Mouse (Mus musculus) kidney, adult 2 months (tissue): ENCODE measurements at regions not wholly inside any gene's neighbourhood (a gene's known extent, or its start where the extent isn't known, plus 50 kb on each side); places are given as distances from the start of the nearest gene placed in this dataset.

Experiments
- CTCF ChIP-seq: fragments of 200-500 bp; conservative IDR thresholded peaks from 2 replicates; pipeline ENCODE4 v1.5.1; 2011; ENCODE audit warnings: low read depth, mild to moderate bottlenecking, control low read depth, low read length, moderate library complexity, mixed read lengths; ENCODE audit not compliant: insufficient read depth, insufficient read length
- POLR2A ChIP-seq: fragments of 200-500 bp; IDR thresholded peaks from one replicate; pipeline ENCODE4 v1.6.1; 2011; ENCODE audit warnings: low read depth, low read length, control low read depth

GRCm38 (mm10) chr13:103680740-103681139 lies 93.7 kb downstream of the Srek1 start:
- TF ChIP-seq POLR2A, result no peak
- no peak for TF ChIP-seq CTCF
